Mouse (Mus musculus) ES-E14 (cell line): ENCODE results near the gene Als2cr12.

Experiments
- MAFK ChIP-seq: IDR thresholded peaks from 2 replicates; pipeline ENCODE4 v1.6.1; 2014; ENCODE audit warnings: mild to moderate bottlenecking, low read depth, low read length, inconsistent platforms; ENCODE audit not compliant: insufficient read depth
- ZC3H11A ChIP-seq: IDR thresholded peaks from 2 replicates; pipeline ENCODE4 v1.6.1; 2012; ENCODE audit warnings: low read depth, mild to moderate bottlenecking, inconsistent platforms, low read length, borderline replicate concordance

DNA sequence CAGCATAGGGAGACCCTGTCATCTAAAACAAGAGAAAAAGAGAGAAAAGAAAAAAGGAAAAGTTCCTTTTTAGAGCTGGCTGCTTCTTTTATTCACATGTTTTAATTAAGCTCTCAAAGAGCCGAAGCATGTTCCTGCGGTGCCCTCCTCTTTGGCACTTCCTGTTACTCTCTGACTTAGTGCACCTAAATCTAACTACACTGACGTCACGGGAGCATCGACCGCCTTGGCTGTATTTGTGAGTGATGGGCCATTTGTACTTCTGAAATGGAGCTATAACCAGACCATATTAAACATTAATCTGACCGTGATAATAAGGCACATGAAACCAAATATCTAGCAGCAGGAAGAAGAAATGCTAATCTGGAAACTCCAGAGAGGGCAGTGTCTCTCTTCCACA, 40.2 kb upstream of the Als2cr12 start:
- TF ChIP-seq MAFK = no peak
- TF ChIP-seq ZC3H11A = no peak
